Mouse (Mus musculus): ENCODE measurements around the gene Pex3. TPM values are rescaled to one million over a fixed set of nuclear protein-coding genes. Genes with fewer than 3 reads are reported as not detected.

Pex3 gene
- 20.0 and 22.9 TPM in 2 replicates for polyA plus RNA-seq (2015; fragmentation: Nextera tagmentation; extraction: Ambion mirVana)

DNA sequence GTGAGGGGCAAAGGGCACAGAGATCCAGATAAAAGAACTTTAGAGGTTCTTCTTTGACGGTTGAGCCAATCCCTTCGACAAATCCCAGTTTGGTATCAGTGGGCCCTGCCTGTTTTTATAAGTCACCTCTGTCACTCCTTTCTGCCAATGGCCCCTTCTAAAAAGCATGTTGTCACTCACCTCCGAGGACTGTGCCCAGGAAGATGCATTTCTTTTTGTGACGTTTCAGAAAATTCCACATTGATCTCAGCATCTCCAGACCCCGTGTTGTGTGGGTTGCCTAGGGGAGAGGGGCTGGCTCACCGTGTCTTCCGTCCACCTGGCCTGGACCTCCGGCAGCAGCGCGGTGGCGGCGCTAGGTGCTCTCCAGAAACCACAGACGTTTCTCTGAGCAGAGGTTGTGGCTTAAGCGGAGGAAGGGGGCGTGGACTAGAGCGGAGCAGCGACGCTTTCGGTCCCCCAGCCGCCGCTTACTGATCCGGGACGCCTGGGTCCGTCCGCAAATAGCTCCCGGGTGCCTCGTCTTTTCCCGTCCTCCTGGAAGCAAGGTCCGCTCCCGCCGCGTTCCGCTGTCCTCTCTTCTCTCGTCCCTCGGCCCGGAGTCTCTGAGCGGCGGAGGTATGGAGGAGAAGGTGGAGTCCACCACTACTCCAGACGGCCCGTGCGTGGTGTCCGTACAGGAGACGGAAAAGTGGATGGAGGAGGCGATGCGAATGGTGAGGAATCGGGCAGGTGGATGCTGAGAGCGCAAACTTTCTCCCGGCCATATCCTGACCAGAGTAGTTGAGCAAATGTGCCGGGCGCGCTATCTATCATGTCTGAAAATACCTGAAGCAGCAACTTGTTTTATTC lies at the start of gene Pex3, which contains the start of gene Adat2:
Gene Pex3 (minus strand): TSS at position 497 of the 852 bp plus-strand sequence.
Gene Adat2 (plus strand): TSS at position 249 of the 852 bp plus-strand sequence.

DNA sequence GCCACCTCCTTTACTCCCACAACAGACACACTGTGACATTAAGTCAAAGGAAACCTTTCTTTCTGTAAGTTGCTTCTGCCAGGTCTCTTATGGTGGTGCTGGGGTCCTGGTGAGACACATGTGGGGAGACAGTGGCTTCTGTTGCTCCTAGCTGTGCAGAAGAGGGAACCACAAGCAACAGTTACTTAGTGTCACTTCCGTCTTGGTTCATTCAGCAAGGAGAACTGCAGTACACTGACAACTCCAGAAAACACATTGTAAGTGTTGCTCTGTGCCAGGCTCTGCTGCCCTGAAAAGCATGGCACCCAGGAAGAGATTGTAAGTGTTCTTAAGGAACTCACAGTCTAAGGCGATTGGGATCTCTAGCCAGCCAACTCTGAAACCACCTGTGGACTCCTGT lies 53.6 kb downstream of the Pex3 start, which contains the start of gene Fuca2:
Gene Fuca2 (plus strand): TSS at position 210 of the 400 bp plus-strand sequence.

Other genes starting within 250 kb of the Pex3 start
- gene Phactr2, start 78.7 kb downstream of the Pex3 start, polyA plus RNA-seq (2015; fragmentation: Nextera tagmentation; extraction: Ambion mirVana) = 23.7 and 25.7 TPM in 2 replicates
- gene Fuca2, start 53.6 kb downstream of the Pex3 start, polyA plus RNA-seq (2015; fragmentation: Nextera tagmentation; extraction: Ambion mirVana) = 42.0 and 42.2 TPM in 2 replicates
- 2.2 and 2.6 TPM in 2 replicates for gene Adat2, start 248 bp downstream of the Pex3 start, polyA plus RNA-seq (2015; fragmentation: Nextera tagmentation; extraction: Ambion mirVana)

All from skeletal muscle tissue, postnatal 0 days (tissue).